Mouse (Mus musculus): ENCODE measurements around the gene Map3k9. TPM values are rescaled to one million over a fixed set of nuclear protein-coding genes. Genes with fewer than 3 reads are reported as not detected.
A peak's percentile ranks its signal among the peaks of the same experiment; 100 is the strongest.

The Map3k9 gene
- polyA plus RNA-seq, 1 experiment from 2014 or later: 0.52 TPM

DNA sequence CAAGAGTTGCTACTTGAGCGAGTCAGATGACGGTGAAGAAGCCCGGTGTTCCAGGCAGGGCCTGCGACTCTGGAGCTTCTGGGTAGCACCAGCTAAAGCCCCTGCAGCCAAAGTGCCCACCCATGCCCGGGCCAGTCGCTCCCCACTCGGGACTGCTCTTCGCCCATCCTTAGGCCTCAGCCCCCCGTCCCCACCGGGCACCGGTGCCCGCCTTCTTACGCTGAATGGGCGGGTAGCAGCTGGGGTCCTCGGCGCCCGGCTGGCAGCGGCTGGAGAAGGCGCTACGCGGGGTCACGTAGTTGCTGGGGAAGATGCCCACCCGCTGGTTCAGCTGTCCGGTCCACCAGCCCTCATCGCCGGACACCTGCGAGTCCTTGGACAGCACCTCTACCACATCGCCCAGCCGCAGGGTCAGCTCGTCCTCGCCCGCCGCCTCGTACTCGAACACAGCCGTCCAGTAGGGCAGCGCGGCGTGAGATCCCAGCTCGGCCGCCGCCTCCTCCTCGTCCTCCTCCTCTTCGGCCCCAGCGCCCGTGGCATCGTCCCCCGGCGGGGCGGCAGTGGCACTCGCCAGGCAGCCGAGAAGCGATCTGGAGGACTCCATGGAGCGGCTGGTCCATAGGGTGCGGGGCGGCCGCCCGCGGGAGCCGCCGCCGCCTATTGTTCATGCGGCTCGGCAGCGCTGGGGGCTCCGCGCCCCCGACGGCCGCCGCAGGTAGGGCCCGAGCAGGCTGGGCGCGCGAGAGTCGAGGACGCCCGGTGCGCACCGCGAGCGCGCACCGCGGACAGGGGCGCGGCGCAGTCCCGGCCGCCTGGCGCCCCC lies 493 bp downstream of the Map3k9 start:
- Histone ChIP-seq H3K4me2 (replicated peaks) (peak overlapping the region; percentile 93), H3K4me3 (peak overlapping the region; percentile 67), H3K27me3 (peaks cover 72% of the 10 kb centered on the region), H3K9me3 (no peaks in the 10 kb centered on the region), H3K36me3 (no peaks in the 10 kb centered on the region), H3K27ac (no peak overlapping the region), H3K4me1 (peaks cover 13% of the 10 kb centered on the region), H3K9ac (peak overlapping the region; percentile 65)
- WGBS: 2% methylated on average over 49 of the region's 91 CpGs
- ATAC-seq (ENCODE audit: low FRiP score, low read depth): 0 out of 2 replicates have a peak, but pooled peaks have one; percentile 6

DNA sequence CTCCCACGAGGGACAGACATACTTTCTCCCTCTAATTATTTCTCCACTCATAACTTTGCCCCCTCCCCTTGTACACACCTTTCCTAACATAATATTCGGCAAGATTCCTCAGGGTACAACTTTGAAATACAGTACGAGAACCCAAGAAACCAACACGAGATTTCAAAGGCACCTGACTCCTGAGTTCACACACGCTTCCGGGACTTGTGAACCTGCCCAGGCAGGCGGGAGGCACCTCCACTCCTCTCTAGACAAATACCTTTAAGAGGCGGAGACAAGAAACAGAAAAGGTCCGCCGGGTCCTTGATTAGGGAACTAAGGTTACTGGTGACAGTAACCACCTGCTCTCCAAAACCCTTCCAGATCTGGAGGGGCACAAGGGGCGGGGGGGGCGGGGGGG lies 1.1 kb downstream of the Map3k9 start:
- Histone ChIP-seq H3K4me2 (replicated peaks) (peak overlapping the region; percentile 93), H3K9me3 (no peaks in the 10 kb centered on the region), H3K9ac (no peak overlapping the region), H3K27ac (no peak overlapping the region), H3K27me3 (peaks cover 68% of the 10 kb centered on the region), H3K4me3 (peak overlapping the region; percentile 67), H3K36me3 (no peaks in the 10 kb centered on the region), H3K4me1 (peaks cover 13% of the 10 kb centered on the region)
- 10% methylated on average over 11 of the region's 12 CpGs for WGBS
- no peak for ATAC-seq (ENCODE audit: low FRiP score, low read depth)

DNA sequence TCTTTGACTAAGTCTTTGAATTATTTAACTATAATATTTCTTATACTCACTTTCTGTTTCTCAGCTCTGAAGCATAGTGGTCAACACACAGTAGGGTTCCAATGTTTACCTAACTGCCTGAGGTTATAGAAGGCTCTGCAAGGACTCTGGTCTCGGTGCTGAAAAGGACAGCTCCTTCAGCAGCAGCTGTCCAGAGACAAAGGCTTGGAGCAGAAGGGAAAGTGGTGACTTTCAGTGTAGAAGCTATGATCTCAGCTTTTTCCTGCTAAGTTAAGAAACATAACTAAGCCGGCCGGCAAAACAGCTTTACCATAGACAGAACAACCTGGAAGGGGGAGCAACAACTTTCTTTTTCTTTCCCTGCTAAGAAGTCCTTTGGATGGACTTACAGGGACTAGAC lies 4.8 kb downstream of the Map3k9 start:
- H3K9me3 ChIP-seq: no peaks in the 10 kb centered on the region
- no peak overlapping the region for H3K27ac ChIP-seq
- no peak for ATAC-seq (ENCODE audit: low FRiP score, low read depth)
- H3K4me1 ChIP-seq: peaks cover 7% of the 10 kb centered on the region
- no peak overlapping the region for H3K4me3 ChIP-seq
- H3K4me2 ChIP-seq (replicated peaks): no peak overlapping the region
- H3K36me3 ChIP-seq: no peaks in the 10 kb centered on the region
- H3K9ac ChIP-seq: no peak overlapping the region
- WGBS: 47% methylated on average over 3 of the region's 3 CpGs
- H3K27me3 ChIP-seq: peaks cover 37% of the 10 kb centered on the region

DNA sequence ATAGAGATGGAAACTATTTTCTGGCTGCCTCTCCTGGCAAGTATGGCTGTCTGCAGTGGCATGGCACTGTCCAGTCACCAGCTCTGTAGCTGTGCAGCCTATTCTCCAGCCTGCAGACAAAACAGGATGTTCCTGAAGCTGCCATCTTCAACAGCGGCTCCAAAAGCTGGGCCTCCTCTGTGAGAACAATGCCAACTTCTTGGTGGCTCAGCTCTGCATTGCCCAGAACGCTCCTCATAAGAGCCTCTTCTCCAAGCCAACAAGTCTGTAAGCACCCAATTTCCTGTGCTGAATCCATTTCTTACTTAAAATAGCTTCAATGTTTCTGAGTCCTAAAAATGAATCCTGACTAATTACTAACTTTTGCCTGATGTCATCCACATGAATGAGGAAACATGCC lies 5.3 kb downstream of the Map3k9 start:
- peaks cover 35% of the 10 kb centered on the region for H3K27me3 ChIP-seq
- H3K4me2 ChIP-seq (replicated peaks): no peak overlapping the region
- H3K4me3 ChIP-seq: no peak overlapping the region
- H3K27ac ChIP-seq: no peak overlapping the region
- H3K9ac ChIP-seq: no peak overlapping the region
- ATAC-seq (ENCODE audit: low FRiP score, low read depth): no peak
- H3K36me3 ChIP-seq: no peaks in the 10 kb centered on the region
- H3K4me1 ChIP-seq: peaks cover 6% of the 10 kb centered on the region
- 88% methylated on average over 2 of the region's 2 CpGs for WGBS
- no peaks in the 10 kb centered on the region for H3K9me3 ChIP-seq

DNA sequence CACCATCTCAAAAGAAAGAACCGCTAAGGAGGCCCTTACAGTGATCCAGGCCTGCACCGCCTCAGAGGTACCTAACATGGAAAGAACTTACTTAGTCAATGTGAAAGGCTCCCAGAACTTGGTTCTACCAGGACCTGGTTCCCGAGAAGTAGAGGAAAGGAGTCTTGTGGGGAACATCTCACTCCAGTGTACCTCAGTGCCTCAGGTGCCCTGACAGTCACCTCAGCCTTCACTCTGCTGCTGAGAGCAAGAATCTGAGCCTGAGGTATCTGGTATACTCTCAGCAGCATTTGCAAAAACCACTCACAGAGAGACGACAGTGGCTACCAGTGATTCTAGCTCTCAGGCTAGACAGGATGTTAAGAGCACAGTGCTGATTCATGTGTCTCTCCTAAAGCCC lies 6.8 kb downstream of the Map3k9 start:
- Histone ChIP-seq H3K4me3 (no peak overlapping the region), H3K27ac (no peak overlapping the region), H3K27me3 (peaks cover 22% of the 10 kb centered on the region), H3K36me3 (no peaks in the 10 kb centered on the region), H3K4me2 (replicated peaks) (no peak overlapping the region), H3K9me3 (no peaks in the 10 kb centered on the region), H3K9ac (no peak overlapping the region), H3K4me1 (no peaks in the 10 kb centered on the region)
- ATAC-seq (ENCODE audit: low FRiP score, low read depth): no peak
- 87% methylated on average over 4 of the region's 4 CpGs for WGBS

DNA sequence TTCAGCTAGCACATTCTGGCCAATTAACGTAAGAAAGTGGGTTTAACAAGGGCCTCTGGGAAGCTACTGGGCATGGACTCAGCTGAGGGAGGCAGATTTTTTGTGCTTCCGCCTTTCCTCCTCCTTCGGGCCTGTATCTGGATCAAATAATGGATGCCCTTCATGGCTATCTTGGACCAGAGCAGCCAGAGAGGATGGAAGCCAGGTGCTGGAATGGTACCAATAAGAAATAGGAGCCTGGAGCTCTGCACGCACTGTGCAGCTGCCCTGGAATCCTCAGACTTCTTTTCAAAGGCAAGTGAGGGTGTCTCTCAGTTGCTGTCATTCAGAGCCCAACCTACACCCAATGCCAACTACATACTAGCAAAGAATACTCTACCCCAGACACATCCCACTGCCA lies 11.5 kb downstream of the Map3k9 start:
- Histone ChIP-seq H3K27me3 (no peaks in the 10 kb centered on the region), H3K27ac (no peak overlapping the region), H3K4me3 (no peak overlapping the region), H3K4me2 (replicated peaks) (no peak overlapping the region), H3K36me3 (no peaks in the 10 kb centered on the region), H3K9ac (no peak overlapping the region), H3K9me3 (no peaks in the 10 kb centered on the region), H3K4me1 (no peaks in the 10 kb centered on the region)
- no peak for ATAC-seq (ENCODE audit: low FRiP score, low read depth)
- WGBS: 75% methylated on average over 4 of the region's 4 CpGs

DNA sequence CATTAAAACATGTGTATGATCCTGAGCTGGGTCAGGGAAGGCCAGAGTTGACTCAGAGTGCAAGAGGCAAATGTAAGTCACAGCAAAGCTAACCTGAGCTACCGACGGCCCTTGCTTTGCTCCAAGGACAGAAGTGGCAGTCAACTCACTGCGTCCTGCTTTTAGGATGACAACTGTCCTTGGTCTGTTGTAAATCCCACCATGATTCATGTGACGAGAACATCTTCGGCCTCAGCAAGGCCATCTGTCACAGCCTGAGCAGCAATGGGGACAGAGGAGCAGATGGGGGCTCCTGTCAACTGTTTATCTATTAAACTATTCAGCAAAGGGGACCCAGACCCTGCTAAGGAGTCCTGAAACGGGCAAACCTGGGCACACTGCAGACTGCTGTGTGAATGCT lies 15.6 kb downstream of the Map3k9 start:
- Histone ChIP-seq H3K9me3 (no peaks in the 10 kb centered on the region), H3K4me1 (no peaks in the 10 kb centered on the region), H3K36me3 (no peaks in the 10 kb centered on the region), H3K4me3 (no peak overlapping the region), H3K27ac (no peak overlapping the region), H3K9ac (no peak overlapping the region), H3K4me2 (replicated peaks) (no peak overlapping the region), H3K27me3 (no peaks in the 10 kb centered on the region)
- ATAC-seq (ENCODE audit: low FRiP score, low read depth): no peak
- WGBS: 87% methylated on average over 6 of the region's 6 CpGs

DNA sequence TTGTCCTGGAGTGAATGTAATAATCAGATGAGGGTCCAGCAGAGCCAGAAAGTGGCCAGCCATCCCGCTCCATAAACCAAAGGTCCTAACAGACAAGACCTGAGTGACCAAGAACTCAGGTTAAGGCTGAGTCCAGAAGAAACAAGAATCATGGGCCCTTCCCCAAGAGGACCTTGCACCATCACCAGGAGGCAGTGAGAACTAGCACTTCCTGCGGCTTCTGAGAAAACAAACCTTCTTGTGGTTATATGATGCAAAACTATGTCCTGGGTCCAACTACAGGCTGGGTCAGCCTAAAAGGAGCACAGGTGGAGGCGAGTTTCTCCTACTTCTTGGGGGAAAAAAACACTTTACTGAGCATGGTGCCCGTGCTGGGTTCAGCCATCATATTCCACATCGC lies 16.6 kb downstream of the Map3k9 start:
- H3K4me3 ChIP-seq: no peak overlapping the region
- H3K36me3 ChIP-seq: no peaks in the 10 kb centered on the region
- no peak overlapping the region for H3K27ac ChIP-seq
- no peaks in the 10 kb centered on the region for H3K4me1 ChIP-seq
- no peaks in the 10 kb centered on the region for H3K9me3 ChIP-seq
- H3K27me3 ChIP-seq: no peaks in the 10 kb centered on the region
- ATAC-seq (ENCODE audit: low FRiP score, low read depth): no peak
- no peak overlapping the region for H3K9ac ChIP-seq
- WGBS: 86% methylated on average over 5 of the region's 5 CpGs
- no peak overlapping the region for H3K4me2 ChIP-seq (replicated peaks)

DNA sequence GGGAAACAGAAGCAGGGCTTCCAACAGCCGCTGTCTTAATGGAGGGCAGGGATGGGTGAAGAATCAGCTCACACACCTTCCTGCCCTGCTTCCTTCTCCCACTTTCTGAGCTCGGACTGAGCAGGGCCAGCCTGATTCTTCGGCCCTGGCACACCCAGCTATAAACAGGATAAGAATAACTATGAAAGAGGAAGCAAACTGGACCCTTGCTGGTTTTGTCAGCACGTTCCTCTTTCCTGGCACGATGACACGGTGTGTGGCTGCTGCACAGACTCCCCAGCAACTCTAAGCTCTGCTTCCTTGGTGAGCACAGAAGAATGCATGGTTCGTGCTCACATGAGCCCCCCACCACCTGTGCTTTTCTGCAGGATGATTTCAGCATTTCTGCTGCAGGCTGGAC lies 26.3 kb downstream of the Map3k9 start:
- Histone ChIP-seq H3K27ac (no peak overlapping the region), H3K4me1 (no peaks in the 10 kb centered on the region), H3K27me3 (no peaks in the 10 kb centered on the region), H3K4me2 (replicated peaks) (no peak overlapping the region), H3K9ac (peak overlapping the region; percentile 35; the same call in 1 of the 2 replicates), H3K36me3 (no peaks in the 10 kb centered on the region), H3K9me3 (no peaks in the 10 kb centered on the region), H3K4me3 (no peak overlapping the region)
- 65% methylated on average over 7 of the region's 7 CpGs for WGBS
- no peak for ATAC-seq (ENCODE audit: low FRiP score, low read depth)

DNA sequence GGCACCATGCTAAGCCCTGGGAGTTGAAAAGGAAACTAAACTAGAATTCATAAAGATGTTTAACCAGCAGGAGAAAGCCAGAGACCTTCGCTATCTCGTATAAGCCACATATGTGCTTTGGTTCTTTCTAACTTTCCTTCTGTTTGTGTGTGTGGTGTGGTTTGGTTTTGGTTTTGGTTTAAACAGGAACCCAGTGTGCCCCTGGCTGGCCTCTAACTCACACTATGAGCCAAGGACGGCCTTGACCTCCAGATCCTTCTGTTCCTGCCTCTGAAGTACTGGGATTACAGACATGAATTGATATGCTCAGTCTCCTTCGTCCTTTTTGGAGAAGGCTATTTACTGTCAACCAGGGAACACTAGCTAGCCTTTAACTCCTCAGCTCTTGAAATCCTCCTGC lies 29.9 kb downstream of the Map3k9 start:
- Histone ChIP-seq H3K4me2 (replicated peaks) (no peak overlapping the region), H3K27ac (no peak overlapping the region), H3K36me3 (no peaks in the 10 kb centered on the region), H3K4me1 (no peaks in the 10 kb centered on the region), H3K9ac (no peak overlapping the region), H3K4me3 (no peak overlapping the region), H3K9me3 (no peaks in the 10 kb centered on the region), H3K27me3 (no peaks in the 10 kb centered on the region)
- no peak for ATAC-seq (ENCODE audit: low FRiP score, low read depth)
- WGBS: 77% methylated on average over 4 of the region's 4 CpGs

DNA sequence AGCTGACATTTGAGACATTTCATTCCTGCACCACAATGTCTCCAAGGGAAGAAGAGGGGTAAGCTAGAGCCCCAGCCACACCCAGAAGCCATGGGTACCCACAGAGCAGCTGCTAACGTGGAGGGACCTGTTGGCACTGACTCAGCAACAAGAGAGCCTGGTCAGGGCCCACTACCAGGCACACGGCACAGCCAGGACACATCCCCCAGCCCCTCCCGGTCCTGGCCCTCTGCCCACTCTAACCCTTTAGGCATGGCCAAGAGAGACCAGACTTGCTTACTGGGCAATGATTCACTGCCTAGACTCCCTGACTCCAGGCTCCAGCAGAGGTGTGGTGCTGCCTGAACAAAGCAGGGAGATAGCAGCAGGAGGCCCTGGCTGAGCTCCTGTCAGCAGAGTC lies 32.1 kb downstream of the Map3k9 start:
- WGBS: 52% methylated on average over 3 of the region's 3 CpGs
- ATAC-seq (ENCODE audit: low FRiP score, low read depth): no peak

DNA sequence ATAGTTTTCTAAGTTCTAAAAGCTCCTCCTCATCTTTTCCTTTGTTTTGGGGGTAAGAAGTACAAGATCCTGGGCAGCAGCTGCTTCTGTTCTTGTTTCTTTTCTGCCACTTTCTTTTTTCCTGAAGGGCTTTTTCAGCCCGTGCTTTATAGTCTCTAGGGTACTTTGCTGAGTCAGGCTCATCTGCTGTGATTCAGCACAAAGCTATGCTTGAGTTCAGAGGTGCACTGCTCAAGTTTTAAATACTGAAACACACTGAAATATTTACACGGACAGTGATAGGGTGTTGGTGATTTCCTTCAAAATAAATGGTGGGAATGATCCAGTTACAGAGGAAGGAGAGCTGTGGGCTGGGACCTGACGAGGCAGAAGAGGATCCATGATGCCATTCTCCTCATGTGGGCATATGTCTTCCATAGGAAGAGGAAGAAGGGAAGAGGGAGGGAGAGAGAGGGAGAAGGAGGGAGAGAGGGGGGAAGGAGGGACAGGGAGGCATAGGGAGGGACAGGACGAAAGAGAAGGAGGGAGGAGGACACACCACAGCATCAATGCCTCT lies 32.9 kb downstream of the Map3k9 start:
- H3K27ac ChIP-seq: no peak overlapping the region
- H3K9ac ChIP-seq: no peak overlapping the region
- H3K4me2 ChIP-seq (replicated peaks): no peak overlapping the region
- no peaks in the 10 kb centered on the region for H3K27me3 ChIP-seq
- ATAC-seq (ENCODE audit: low FRiP score, low read depth): no peak
- H3K4me1 ChIP-seq: no peaks in the 10 kb centered on the region
- 57% methylated on average over 4 of the region's 4 CpGs for WGBS
- no peak overlapping the region for H3K4me3 ChIP-seq
- H3K36me3 ChIP-seq: no peaks in the 10 kb centered on the region
- no peaks in the 10 kb centered on the region for H3K9me3 ChIP-seq

More for the DNA sequence above, 32.1 kb downstream of the Map3k9 start:
- H3K27ac ChIP-seq: no peak overlapping the region
- no peaks in the 10 kb centered on the region for H3K27me3 ChIP-seq
- H3K36me3 ChIP-seq: no peaks in the 10 kb centered on the region
- H3K9ac ChIP-seq: no peak overlapping the region
- no peak overlapping the region for H3K4me2 ChIP-seq (replicated peaks)
- no peak overlapping the region for H3K4me3 ChIP-seq
- no peaks in the 10 kb centered on the region for H3K9me3 ChIP-seq
- no peaks in the 10 kb centered on the region for H3K4me1 ChIP-seq
